Mouse (Mus musculus) urinary bladder, postnatal 10 days (tissue): ENCODE measurements around the gene Cnbp.

Experiments
- DNase-seq: peaks from one replicate; pipeline ENCODE4 v3.0.0; 2022; ENCODE audit warnings: low spot score

Gene Cnbp

DNA sequence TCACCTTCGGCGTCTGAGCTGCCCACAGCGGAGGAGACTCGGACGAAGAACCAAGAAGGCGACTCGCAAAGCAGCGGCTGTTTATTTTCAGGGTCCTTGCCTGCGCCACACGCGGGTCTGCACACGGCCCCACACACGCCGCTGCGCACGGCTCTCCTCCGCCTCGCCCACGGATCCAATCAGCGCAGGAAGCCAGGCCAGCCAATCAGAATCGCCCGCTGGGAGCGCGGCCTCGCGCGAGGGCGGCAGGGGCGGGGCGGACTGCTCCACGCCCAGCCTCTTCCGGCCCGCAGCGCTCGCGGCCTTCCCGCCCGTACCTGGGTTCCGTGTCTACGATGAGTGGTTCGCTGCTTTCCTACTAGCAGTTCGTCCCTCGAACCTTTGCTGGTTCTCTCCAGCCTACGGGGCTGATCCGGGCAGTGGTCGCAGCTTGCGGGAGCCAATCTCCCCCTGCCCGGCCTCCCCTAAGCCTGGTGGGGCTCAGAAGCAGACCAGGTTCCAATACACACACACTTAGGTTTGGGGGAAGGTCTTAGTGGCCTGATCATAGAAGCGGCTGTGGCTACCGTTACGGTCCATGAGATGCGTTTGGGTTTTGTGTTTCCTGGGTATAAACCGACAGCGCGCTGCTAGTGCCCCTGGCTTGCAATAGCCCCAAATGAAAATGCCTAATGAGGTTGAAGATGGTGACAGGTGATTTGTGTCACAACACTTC is at the start of gene Cnbp:
TSS of gene Cnbp (minus strand) at position 207 of the 715 bp plus-strand sequence.
- peak; percentile 87 for DNase-seq

DNA sequence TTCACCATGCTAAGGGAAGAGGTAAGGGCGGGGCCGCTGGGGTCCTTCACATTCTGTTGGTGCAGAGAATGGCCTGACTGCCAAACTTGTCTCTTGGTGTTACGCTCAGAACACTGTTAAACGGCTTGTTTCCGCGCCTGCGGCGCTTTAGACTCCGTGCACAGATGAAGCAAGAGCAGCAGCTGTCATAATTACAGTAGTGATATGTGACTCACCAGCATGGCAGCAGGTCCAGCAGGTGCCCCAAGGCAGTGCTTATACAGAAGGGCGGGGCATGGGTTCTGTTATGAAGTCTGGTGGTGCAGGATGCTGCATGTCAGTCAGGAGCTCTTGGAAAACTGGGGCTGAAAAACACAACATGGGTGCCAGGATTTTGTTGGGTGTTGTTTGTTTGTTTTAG is 47.1 kb upstream of the Cnbp start:
- DNase-seq: no peak

DNA sequence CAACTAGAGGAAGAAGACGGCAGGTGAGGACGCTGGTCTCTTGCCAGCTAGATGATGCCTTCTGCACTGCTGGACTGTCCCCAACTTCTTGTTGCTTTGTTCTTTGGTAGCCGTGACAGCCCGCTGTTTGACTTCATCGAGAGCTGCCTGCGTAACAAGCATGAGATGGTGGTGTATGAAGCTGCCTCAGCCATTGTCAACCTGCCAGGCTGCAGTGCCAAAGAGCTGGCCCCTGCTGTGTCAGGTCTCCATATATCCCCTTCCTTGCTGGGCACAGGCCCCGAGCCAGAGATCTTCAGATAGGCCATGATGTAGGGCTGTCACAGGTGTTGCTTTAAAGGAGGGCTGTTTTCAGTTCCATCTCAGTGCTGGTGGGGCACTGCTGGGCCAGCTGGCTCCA is 43.0 kb upstream of the Cnbp start:
- DNase-seq: no peak

DNA sequence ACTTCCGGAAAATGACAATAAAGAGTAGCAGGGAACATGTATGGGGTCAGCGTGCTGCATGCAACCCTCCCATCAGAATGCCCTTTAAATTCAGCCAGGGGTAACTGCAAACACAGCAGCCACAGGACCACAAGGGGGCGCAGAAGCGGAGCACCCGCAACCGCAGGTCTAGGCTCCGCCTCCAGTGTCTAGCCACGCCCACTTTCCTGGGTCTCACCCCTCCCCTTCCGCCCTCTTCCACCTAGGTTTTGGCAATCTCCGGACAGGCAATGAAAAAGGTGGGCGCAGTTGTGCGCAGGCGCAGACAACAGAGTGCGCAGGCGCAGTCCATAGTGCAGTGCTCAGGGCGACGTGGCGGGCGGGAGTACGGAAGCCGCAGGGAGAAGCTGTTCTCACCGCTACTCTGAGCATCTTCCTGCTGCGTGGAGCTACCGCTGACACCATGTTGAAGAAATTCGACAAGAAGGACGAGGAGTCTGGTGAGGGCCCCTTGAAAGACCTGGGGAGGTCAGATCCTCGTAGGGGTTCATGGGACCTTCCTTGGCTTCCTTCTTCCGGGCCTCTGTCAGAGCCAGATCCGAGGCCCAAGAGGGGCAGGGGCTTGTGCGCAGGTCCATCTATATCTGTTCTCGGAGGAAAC is 36.8 kb upstream of the Cnbp start, which contains the start of gene Copg1:
TSS of gene Copg1 (plus strand) at position 221 of the 640 bp plus-strand sequence.
- peak; percentile 99 for DNase-seq

DNA sequence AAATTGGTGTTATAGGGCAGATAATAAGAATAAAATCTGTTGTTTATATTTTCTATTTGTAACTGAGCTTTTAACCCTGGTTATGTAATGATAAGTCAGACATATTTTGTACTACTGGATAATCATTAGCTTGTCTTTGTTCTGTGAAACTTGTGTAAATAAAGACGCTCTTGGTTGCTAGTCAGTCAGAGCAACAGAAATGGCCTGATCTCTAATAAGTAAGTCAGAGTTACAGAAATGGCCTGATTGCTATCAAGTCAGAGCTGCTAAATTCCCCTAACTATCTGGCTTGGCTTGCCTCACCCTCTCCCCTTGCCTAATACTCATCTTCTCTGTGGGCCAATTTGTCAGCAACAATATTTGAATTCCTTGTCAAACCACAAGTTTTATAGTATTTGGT is 35.8 kb upstream of the Cnbp start:
- DNase-seq: no peak

DNA sequence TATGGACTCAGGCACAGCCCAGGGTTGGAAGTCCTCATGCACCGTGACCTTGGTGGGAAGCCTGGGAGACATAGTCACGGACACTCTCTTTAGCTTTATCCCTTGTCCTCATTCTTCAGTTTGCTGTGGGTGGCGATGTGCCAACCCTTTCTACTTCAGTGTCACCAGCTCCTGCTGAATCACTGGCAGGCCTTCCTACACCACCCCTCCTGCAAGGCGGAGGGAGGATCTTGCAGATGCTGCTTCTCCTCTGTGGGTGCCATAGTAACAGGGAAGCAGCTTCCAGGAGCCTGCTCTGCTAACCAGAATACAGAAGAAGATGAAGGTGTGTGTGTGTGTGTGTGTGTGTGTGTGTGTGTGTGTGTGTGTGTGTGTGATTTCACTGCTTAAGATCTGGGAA is 31.9 kb upstream of the Cnbp start:
- no peak for DNase-seq

DNA sequence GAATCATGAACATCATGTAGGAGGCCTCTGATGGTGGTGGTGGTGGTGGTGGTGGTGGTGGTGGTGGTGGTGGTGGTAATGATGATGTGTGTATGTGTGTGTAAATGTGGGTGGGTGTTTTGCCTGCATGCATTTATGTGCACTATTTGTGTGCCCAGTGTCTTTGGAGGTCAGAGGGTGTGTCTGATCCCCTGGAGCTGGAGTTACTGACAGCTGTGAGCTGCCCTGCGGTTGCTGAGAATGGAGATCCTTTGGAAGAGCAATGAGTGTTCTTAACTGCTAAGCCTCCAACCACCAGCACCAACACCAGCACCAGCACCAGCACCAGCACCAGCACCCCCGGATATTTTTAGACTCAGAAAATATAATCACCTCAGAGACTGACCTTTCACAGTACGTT is 31.3 kb upstream of the Cnbp start:
- no peak for DNase-seq

DNA sequence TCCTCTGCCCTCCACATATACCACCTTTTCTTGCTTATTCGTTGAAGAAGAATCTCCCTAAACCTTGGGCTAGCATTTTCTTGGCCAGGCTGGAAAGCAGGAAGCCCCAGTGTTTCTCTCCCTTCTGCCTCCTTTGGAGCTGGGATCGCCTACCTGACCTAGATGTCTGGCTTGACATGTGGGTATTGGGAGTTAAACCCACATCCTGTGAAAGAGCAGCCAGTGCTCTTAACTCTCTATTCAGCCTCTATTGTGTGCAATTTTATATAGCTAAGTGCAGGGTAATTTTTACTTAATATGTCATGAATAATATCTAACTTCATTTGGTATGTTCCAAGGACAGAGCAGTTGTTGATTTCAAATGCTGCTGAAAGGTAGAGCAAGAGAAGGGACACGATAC is 28.7 kb upstream of the Cnbp start:
- DNase-seq: no peak

DNA sequence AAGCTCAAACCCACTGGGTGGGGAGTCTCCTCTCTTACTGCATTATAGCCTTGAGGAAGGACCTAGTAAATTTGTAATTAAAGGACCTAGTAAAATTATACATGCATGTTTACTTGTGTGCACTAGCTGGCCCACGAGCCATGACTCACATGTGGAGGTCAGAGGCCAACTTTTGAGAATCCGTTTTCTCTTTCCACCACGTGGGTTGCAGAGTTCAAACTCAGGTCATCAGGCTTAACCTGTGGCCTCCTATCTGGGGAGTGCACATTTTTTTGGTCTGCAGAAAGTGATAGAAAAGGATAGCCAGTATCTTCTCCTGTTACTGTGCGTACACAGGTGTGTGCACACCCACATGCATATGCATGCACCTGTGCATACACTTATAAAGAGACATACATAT is 28.1 kb upstream of the Cnbp start:
- no peak for DNase-seq

DNA sequence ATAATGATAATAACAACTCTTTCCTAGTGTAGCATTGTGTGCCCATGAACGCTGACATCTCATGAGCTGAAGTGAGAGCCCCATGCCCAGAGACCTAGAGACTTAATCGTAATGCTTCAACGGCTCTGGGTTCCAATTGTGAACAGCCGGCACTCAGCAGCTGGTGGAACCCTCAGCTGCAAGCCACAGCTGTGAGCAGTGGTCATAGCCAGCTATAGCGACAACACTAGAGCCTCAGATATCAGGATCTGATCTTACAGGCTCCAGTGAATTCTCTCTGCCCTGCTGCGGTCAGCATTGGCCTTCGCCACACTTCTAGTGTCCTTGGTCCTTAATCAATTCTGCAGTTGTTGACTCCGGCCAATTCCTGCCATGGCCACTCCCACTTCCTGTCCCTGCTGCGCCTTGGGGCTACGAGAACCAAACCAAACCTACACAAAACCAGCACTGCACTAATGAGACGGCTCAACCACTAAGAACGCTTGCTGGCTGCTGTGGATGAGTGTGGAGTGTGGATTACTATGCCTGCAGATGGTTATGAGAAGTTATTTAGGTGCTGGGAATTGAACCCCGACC is 25.2 kb upstream of the Cnbp start:
- no peak for DNase-seq

DNA sequence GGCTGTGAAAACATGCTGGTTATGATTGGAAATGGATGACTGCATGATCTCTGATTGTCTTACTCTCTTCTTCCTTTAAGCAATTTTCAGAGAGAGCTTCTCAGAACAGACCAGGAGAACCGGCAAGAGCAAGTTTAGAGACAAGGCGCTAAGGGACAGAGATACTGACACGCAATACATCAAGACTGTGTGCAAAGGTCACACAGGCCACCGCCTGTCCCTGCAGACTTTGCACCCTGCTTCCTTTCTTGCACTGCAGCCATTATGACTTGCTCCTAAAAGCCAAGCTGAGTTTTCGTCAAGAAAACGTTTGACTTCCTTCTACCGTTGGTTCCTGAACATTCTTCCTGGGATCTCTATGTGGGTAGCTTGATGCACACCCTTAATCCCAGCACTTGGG is 24.7 kb upstream of the Cnbp start:
- DNase-seq: no peak

DNA sequence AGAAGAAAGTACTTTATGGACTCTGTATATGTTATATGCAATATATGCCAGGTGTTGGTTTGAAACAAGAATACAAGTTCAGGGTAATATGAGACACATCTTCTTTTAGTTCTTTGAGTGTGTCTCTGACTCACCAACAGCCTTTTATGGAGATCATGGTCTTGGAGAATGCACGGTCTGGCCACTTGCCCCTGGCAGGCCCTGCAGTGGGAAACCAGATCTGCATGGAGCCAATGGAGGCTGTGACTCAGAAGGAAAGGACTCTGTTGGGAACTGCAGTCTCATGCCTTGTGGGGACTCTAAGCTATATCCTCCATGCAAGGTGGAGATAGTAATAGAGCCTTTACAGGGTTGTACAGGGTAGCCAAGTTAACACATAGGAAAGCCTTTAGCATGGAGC is 24.2 kb upstream of the Cnbp start:
- no peak for DNase-seq

DNA sequence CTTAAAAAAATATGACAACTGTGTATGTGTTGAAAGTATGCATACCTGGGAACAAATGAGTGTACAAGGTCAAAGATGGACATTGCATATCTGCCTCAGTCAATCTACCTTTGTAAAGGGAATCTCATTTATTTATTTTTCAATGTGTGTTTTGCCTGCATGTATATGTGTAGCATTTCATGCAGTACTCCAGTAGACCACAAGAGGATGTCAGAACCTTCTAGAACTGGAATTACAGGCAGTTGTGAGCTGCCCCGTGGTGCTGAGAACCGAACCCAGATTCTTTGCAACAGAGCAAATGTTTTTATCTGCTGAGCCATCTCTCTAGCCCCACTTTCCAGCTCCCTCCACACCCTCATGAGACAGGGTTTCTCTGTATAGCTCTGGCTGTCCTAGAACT is 23.1 kb upstream of the Cnbp start:
- no peak for DNase-seq

DNA sequence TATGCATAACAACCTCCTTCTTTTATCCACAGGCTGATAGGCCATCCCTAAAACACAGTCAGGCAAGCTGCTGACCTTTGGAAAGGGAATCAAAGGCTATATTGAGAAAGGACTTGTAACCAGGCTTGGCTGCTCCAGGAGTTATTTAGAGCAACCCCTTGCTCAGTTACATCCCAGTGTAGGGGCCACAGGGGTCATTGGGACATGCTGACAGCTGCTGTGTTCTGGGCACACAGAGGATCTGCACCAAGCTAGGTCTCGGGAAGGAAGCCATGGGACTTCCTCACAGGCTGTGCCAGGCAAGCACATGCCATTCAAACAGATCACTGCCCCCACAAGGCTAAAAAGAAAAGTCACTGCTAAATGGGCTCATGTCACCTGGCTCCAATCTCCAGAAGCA is 22.2 kb upstream of the Cnbp start:
- DNase-seq: no peak

DNA sequence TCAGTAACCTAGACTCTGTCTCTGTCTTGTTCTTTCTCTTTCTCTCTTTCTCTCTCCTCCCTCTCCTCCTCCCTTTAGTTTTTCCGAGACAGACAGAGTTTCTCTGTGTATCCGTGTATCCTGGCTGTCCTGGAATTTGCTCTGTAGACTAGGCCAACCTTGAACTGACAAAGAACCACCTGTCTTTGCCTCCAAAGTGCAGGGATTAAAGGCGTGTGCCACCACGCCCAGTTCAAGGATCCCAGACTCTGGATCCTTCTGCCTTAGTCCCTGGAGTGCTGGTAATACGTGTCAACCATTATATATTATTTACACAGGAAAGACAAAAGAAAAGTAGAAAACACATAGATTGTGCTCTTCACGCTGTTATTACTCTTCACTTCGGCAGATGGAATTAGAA is 20.3 kb upstream of the Cnbp start:
- DNase-seq: no peak

DNA sequence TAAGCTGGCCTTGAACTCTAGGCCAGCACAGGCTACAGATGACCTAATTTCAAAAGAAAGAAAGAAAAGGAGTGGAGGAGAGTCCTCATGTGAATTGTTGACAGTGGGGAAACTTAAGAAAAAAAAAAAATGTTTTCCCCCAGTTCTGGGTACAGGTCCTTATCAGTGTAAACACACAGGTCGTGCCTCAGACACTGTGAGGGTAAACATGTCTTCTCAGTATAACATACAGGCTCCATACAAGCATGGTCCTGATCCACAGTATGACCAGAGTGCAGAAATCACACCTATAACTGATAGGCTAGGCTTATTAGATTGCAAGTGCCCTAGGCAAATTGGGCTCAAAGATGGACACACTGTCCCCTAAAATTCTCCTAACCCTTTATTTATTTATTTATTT is 19.5 kb upstream of the Cnbp start:
- no peak for DNase-seq

DNA sequence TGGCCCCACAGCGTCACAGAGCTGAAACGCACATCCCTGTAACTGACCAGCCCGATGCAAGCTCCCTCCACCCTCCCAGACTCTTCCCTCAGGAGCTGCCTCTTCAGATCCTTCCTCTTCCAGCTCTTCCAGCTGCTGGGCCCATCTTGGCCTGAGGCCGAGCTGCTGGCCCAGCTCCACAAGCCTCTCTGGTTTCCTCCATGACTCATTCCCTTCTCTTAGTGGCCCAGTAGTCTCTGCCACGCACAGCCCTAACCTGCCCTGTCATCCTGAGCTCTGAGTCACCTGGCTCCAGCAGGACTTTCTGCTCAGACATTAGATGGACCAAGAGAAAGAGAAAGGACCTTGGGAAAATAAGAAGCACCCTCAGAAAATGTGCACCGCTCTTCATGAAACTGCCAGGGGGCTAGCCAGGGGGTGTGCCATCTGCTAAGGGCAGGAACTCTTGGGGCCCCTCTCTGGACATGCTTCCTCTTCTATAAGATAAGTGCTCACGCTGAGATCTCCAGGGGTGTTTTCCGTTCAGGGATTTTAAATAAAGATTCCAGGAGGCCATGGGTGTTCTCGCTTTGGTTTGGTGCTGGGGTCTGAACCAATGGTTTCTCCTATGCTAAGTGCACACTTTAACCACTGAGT is 18.1 kb upstream of the Cnbp start:
- DNase-seq: peak; percentile 41

DNA sequence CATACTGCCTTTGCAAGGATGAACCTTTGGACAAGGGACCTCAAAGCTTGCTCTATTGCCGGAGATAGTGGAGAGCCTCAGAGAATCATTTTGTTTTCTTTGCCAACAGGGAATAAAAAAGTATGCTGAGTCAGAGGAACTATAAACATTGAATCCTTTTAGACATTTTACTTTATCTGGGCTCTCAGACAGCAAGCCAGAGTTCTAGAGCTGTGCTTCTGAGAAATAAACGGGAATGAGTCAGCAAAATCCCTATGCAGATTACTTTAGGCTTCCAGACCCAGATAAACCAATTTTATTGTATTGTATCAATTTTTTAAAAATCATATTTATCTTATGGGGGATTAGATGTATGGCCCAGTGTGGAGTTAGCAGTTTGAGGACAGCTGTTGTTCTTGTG is 16.4 kb upstream of the Cnbp start:
- no peak for DNase-seq

DNA sequence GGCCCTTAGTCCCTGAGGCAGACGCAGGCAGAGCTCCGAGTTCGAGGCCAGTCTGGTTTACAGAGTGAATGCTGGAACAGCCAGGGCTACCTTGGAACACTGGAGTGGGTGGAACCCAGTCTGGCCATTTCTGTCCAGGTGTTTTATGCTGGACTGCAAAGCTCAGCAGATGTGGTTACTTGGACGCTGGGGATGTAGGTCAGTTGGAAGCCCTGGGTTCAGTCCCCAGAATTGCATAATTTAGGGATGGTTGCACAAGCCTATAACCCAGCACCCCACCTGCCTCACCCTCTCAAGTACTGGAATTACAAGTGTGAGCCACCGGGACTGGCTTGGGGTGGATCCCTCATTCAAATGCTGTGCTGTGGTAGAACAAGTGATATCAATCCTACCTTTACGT is 15.3 kb upstream of the Cnbp start:
- DNase-seq: no peak

DNA sequence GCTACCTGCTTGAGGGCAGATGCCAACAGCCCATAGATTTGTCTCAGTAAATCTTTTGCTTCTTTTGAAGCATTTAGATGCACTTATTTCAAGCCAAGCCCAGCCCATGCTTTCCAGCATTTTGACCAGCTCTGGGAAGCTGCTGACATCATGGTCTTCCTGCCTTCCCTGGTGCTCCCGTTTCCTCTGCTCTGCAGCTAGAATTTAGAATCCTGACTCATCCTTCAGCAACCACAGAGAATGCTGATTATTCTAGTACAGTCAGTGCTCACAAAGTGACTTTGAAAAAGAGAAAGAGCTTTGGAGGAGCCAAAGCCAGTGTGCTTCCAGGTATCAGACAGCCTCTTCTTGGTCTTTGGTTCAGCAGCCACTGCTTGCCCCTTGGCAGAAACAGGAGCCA is 6.2 kb upstream of the Cnbp start:
- no peak for DNase-seq

DNA sequence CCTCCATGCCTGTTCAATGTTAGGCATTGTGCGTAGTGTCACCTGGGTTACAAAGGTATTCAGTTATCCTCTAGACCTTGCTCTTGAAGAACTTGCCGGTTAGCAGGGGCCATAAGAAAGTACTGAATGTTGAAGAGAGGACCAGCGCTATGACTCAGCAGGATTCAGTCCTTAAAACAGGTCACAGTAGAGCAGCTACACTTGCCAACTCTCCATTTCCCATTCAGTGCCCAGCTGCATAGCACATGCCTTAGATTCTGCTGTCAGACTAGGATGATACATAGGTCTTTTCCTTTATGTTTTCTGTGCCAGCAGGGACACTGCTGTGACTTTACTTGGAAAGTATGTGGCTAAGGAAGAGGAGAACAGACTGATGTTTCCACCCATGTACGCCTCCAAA is 2.5 kb upstream of the Cnbp start:
- DNase-seq: no peak

DNA sequence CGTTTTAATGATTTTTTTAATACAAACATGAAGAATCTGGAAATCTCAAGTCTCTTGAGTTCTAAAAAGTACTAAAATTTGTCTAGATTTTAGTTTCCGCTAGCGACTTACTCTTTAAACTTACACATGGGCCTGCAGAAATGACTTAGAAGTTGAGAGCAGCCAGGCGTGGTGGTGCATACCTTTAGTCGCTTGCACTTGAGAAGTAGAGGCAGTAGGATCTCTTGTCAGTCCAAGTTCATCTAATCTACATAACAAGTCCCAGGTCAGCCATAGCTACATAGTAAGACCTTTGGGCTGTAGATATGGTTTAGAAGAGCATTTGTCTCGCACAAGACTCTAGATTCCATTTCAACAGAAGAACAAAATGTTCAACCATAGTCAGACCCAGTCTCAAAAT is 965 bp upstream of the Cnbp start:
- DNase-seq: no peak

DNA sequence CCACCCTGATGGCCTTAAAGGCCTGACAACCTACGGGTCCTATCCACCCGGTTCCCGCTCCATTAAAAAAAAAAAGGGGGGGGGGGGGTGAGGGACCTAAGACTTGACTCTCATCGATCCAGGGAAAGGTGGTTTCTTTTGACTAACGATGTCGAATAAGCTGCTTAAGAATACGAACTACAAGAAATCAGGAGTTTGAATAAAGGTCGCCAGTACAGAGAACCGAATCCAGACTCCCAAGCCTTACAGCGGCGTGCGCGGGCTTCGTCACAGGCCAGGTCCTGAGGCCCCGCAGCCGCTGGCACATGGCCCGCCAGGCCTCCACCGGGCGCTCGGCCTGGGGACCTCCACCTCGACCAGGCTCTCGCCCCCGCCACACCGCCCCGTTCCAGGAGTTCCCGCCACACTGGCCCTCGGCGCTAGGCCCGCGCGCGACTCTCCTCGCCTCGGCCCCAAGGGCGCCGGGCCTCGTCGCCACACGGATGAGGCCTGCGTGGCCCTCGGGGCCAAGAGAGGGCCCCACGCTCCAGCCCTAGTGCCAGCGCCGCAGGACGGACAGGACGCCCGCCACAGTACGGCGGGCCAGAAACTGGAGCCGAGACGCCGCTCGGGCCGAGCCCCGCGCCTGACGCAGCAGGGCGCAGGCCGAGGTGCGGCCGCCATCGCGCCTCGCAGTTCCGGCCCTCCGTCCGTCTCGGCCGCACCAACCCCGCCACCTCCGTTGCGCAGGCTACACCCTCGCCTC is 579 bp downstream of the Cnbp start:
- no peak for DNase-seq
